Comparison of ENCODE assay signal across 9 mouse cellular contexts in genomic region chr11:115400630-115401391, GRCm38 (mm10). TPM values are rescaled to one million over a fixed set of nuclear protein-coding genes. Genes with fewer than 3 reads are reported as not detected.
DNase-seq lines count a peak whose midpoint lies in the region; ATAC-seq and TF ChIP-seq lines count a peak whose summit lies in the region.
"Had no signal": no experiment of that assay in that cellular context is flagged by ENCODE, and none has a peak within 500 bp of the region (broad histone marks: within the 10 kb centered on the region; RNA-seq: fewer than 3 reads in every experiment).

No protein-coding gene starts in this region.

- intact Hi-C loops in left cerebral cortex, adult 2 months (cut with DNase I): no loop called here

- no peak overlapping the region for H3K4me3 ChIP-seq in embryonic facial prominence, embryonic 14.5 days (ENCODE audit: low read depth, low read length)
- peak overlapping the region; percentile 28; the same call in 1 of the 2 replicates for H3K4me3 ChIP-seq in left cerebral cortex, adult 2 months
- H3K4me3 ChIP-seq in thymus, adult 2 months (ENCODE audit: control insufficient read depth, insufficient read depth, low read length): no peak overlapping the region

- peak; percentile 23 for ATAC-seq in embryonic facial prominence, embryonic 14.5 days (ENCODE audit: low read depth)

- no peak overlapping the region for H3K9ac ChIP-seq in embryonic facial prominence, embryonic 14.5 days (ENCODE audit: low read depth, low read length)

- H3K4me2 ChIP-seq in embryonic facial prominence, embryonic 14.5 days (ENCODE audit: low read depth, low read length): no peak overlapping the region

- no peak for TF ChIP-seq CTCF in left cerebral cortex, adult 2 months (IDR thresholded peaks at IDR 0.05)
- no peak for TF ChIP-seq CTCF in thymus, adult 2 months (IDR thresholded peaks at IDR 0.05; ENCODE audit: borderline replicate concordance, control insufficient read depth, extremely low read depth, insufficient read depth, low read length, poor library complexity)

- no peak overlapping the region for H3K27ac ChIP-seq in embryonic facial prominence, embryonic 14.5 days (replicated peaks; ENCODE audit: low read depth, low read length)
- H3K27ac ChIP-seq in left cerebral cortex, adult 2 months: peak overlapping the region; percentile 91
- no peak overlapping the region for H3K27ac ChIP-seq in thymus, adult 2 months (ENCODE audit: control insufficient read depth, insufficient read depth, low read length)

- WGBS in embryonic facial prominence, embryonic 14.5 days: 49% methylated on average over 11 of the region's 11 CpGs
- 74% methylated on average over 11 of the region's 11 CpGs for WGBS in thymus, adult 2 months

- no peak for TF ChIP-seq POLR2A in thymus, adult 2 months (IDR thresholded peaks at IDR 0.05; ENCODE audit: control insufficient read depth, extremely low read depth, insufficient read depth, low read length, poor library complexity)

- no peaks in the 10 kb centered on the region for H3K9me3 ChIP-seq in embryonic facial prominence, embryonic 14.5 days (ENCODE audit: control insufficient read depth, low read length)

- peaks cover 11% of the 10 kb centered on the region; the same call in 1 of the 2 replicates for H3K36me3 ChIP-seq in embryonic facial prominence, embryonic 14.5 days (ENCODE audit: control insufficient read depth, insufficient read depth, low read length)
- H3K36me3 ChIP-seq in thymus, adult 2 months (ENCODE audit: control insufficient read depth, insufficient read depth, low read length): no peaks in the 10 kb centered on the region

- peak; percentile 56 to 66 for DNase-seq in right cerebral cortex, adult 2 months (ENCODE audit: low spot score in 2 of 2)
- no peak for DNase-seq in right cerebral cortex, postnatal 4 days
- DNase-seq in embryonic facial prominence, embryonic 14.5 days (ENCODE audit: low spot score): peak; percentile 50
- peak in 1 of 2 experiments; percentile 64 for DNase-seq in left cerebral cortex, adult 2 months (ENCODE audit: extremely low spot score in 1 of 2, low spot score in 2 of 2)
- peak; percentile 65 for DNase-seq in right cerebral cortex, postnatal 25 days
- DNase-seq in thymus, postnatal 14 days: no peak
- DNase-seq in thymus, adult 2 months: no peak
- DNase-seq in adrenal gland, adult 2 months: no peak
- DNase-seq: gastrocnemius, postnatal 36 days had no signal

- H3K27me3 ChIP-seq in embryonic facial prominence, embryonic 14.5 days (replicated peaks; ENCODE audit: control insufficient read depth, insufficient read depth, low read length): no peaks in the 10 kb centered on the region
- H3K27me3 ChIP-seq in thymus, adult 2 months (ENCODE audit: control insufficient read depth, insufficient read depth, low read length): no peaks in the 10 kb centered on the region

- peaks cover 5% of the 10 kb centered on the region; the same call in 1 of the 2 replicates for H3K4me1 ChIP-seq in embryonic facial prominence, embryonic 14.5 days (ENCODE audit: control insufficient read depth, insufficient read depth, low read length)
- H3K4me1 ChIP-seq in thymus, adult 2 months (replicated peaks; ENCODE audit: control insufficient read depth, insufficient read depth, low read length): peaks cover 11% of the 10 kb centered on the region

RNA-seq across cellular contexts. Expression of gene Mrpl58, which starts 2.7 kb away (rescaled TPM):
- polyA plus RNA-seq in embryonic facial prominence, embryonic 14.5 days (2014; fragmentation: Nextera tagmentation; extraction: Ambion mirVana): 175 and 185 TPM in 2 replicates
- total RNA-seq in left cerebral cortex, adult 2 months (2021): 100 to 1,000 TPM; 113 to 118 TPM
- 144 and 166 TPM in 2 replicates for polyA plus RNA-seq in thymus, adult 2 months (2012; rRNA removed)
- total RNA-seq in adrenal gland, adult 2 months (2021): 100 to 1,000 TPM; 163 to 165 TPM
- 96.1 and 100 TPM in 2 replicates for polyA plus RNA-seq in adrenal gland, adult 2 months (2012; rRNA removed)

RNA-seq across cellular contexts. Expression of gene Atp5h, which starts 19.0 kb away (rescaled TPM):
- polyA plus RNA-seq in embryonic facial prominence, embryonic 14.5 days (2014; fragmentation: Nextera tagmentation; extraction: Ambion mirVana): 841 and 943 TPM in 2 replicates
- total RNA-seq in left cerebral cortex, adult 2 months (2021): 100 to 1,000 TPM; 436 to 465 TPM
- polyA plus RNA-seq in thymus, adult 2 months (2012; rRNA removed): 118 and 155 TPM in 2 replicates
- 100 to 1,000 TPM; 734 to 761 TPM for total RNA-seq in adrenal gland, adult 2 months (2021)
- 14.2 and 14.9 TPM in 2 replicates for polyA plus RNA-seq in adrenal gland, adult 2 months (2012; rRNA removed)

RNA-seq across cellular contexts. Expression of gene Cdr2l, which starts 19.1 kb away (rescaled TPM):
- 11.7 and 12.3 TPM in 2 replicates for polyA plus RNA-seq in embryonic facial prominence, embryonic 14.5 days (2014; fragmentation: Nextera tagmentation; extraction: Ambion mirVana)
- 10 to 100 TPM; 25.0 to 26.4 TPM for total RNA-seq in left cerebral cortex, adult 2 months (2021)
- polyA plus RNA-seq in thymus, adult 2 months (2012; rRNA removed): 14.3 and 15.1 TPM in 2 replicates
- 100 to 1,000 TPM in 1 of 2 experiments, 10 to 100 TPM in 1; 67.8 to 169 TPM for total RNA-seq in adrenal gland, adult 2 months (2021)
- polyA plus RNA-seq in adrenal gland, adult 2 months (2012; rRNA removed): 63.0 and 75.9 TPM in 2 replicates

RNA-seq across cellular contexts. Expression of gene Kctd2, which starts 19.1 kb away (rescaled TPM):
- polyA plus RNA-seq in embryonic facial prominence, embryonic 14.5 days (2014; fragmentation: Nextera tagmentation; extraction: Ambion mirVana): 21.8 and 22.6 TPM in 2 replicates
- 10 to 100 TPM; 72.4 to 76.2 TPM for total RNA-seq in left cerebral cortex, adult 2 months (2021)
- polyA plus RNA-seq in thymus, adult 2 months (2012; rRNA removed): 65.5 and 69.1 TPM in 2 replicates
- 10 to 100 TPM; 52.1 to 72.0 TPM for total RNA-seq in adrenal gland, adult 2 months (2021)
- 62.9 and 80.0 TPM in 2 replicates for polyA plus RNA-seq in adrenal gland, adult 2 months (2012; rRNA removed)

RNA-seq across cellular contexts. Expression of gene Hid1, which starts 33.3 kb away (rescaled TPM):
- 10.3 and 10.5 TPM in 2 replicates for polyA plus RNA-seq in embryonic facial prominence, embryonic 14.5 days (2014; fragmentation: Nextera tagmentation; extraction: Ambion mirVana)
- 100 to 1,000 TPM; 117 to 121 TPM for total RNA-seq in left cerebral cortex, adult 2 months (2021)
- 127 and 143 TPM in 2 replicates for polyA plus RNA-seq in thymus, adult 2 months (2012; rRNA removed)
- total RNA-seq in adrenal gland, adult 2 months (2021): 10 to 100 TPM; 23.8 to 25.0 TPM
- 27.1 and 27.3 TPM in 2 replicates for polyA plus RNA-seq in adrenal gland, adult 2 months (2012; rRNA removed)

Comparison
In these comparisons a context has a peak if more than half of its experiments do, and no peak if none do; other contexts are left out.
1. DNase-seq: peak in right cerebral cortex, adult 2 months (2 of 2), embryonic facial prominence, embryonic 14.5 days (single experiment) and right cerebral cortex, postnatal 25 days (single experiment); none in right cerebral cortex, postnatal 4 days (single experiment), thymus, postnatal 14 days (single experiment), thymus, adult 2 months (single experiment) and adrenal gland, adult 2 months (single experiment).